Mouse (Mus musculus) forebrain, postnatal 0 days (tissue): Measurements from ENCODE around the gene Omt2b. TPM values are rescaled to one million over a fixed set of nuclear protein-coding genes. Genes with fewer than 3 reads are reported as not detected.
"Not testable (repeated sequence)": the region's sequence is repeated elsewhere in the genome, so short reads cannot be mapped to it uniquely, and the experiment has no call there.

Experiments used
- ATAC-seq: fragments of 200-750 bp; cut with Nextera tagmentation; 2 replicates; pipeline ENCODE4 v1.8.0; 2017; ENCODE audit warnings: mild to moderate bottlenecking, moderate library complexity
- DNase-seq: peaks from one replicate; pipeline ENCODE4 v3.0.0-alpha.2; 2015
- H3K27ac ChIP-seq: fragments of 300-500 bp; sonication (generic); 2 replicates; pipeline ENCODE4 v1.5.1; 2014; ENCODE audit warnings: low read depth, mild to moderate bottlenecking, antibody characterized with exemption, low read length, moderate library complexity, mixed read lengths
- H3K27me3 ChIP-seq: fragments of 300-500 bp; sonication (generic); 2 replicates; pipeline ENCODE4 v1.6.1; 2014; ENCODE audit warnings: mild to moderate bottlenecking, low read length, mixed read lengths; ENCODE audit not compliant: insufficient read depth
- H3K36me3 ChIP-seq: fragments of 300-500 bp; sonication (generic); 2 replicates; pipeline ENCODE4 v1.6.1; 2014; ENCODE audit warnings: mild to moderate bottlenecking, moderate library complexity; ENCODE audit not compliant: insufficient read depth
- H3K4me1 ChIP-seq: fragments of 300-500 bp; sonication (generic); 2 replicates; pipeline ENCODE4 v1.6.1; 2014; ENCODE audit warnings: antibody characterized with exemption; ENCODE audit not compliant: insufficient read depth
- H3K4me2 ChIP-seq: fragments of 300-500 bp; sonication (generic); 2 replicates; pipeline ENCODE4 v1.6.1; 2014; ENCODE audit warnings: low read depth, mild to moderate bottlenecking, moderate library complexity
- H3K4me3 ChIP-seq: fragments of 300-500 bp; sonication (generic); 2 replicates; pipeline ENCODE4 v1.5.1; 2014; ENCODE audit warnings: low read depth, low read length, mixed read lengths
- H3K9ac ChIP-seq: fragments of 300-500 bp; sonication (generic); 2 replicates; pipeline ENCODE4 v1.6.1; 2014; ENCODE audit warnings: mild to moderate bottlenecking
- H3K9me3 ChIP-seq: fragments of 300-500 bp; sonication (generic); 2 replicates; pipeline ENCODE4 v1.6.1; 2016; ENCODE audit warnings: low read length
- WGBS: fragments of 180-500 bp; shearing (Covaris S2); extraction: QIAGEN DNeasy Blood & Tissue Kit; methylation state at CpG from one replicate; pipeline ENCODE4 v1.1.7; 2014; 5-methylcytosine and 5-hydroxymethylcytosine counted together
- polyA plus RNA-seq: library from polyadenylated mRNA; unstranded; fragments of >200 nt; fragmentation: Nextera tagmentation; extraction: Ambion mirVana; gene quantifications from 2 replicates; pipeline ENCODE4 v1.2.1, GENCODE M21; 2015
- total RNA-seq: library from RNA; depleted of rRNA; stranded (reverse); fragments of >200 nt; gene quantifications from 2 replicates; pipeline ENCODE4 v1.2.3, GENCODE M21; 2014; rRNA removed

Gene Omt2b
- not detected in 2 replicates for total RNA-seq
- polyA plus RNA-seq = not detected in 2 replicates

- not testable (repeated sequence) for H3K9me3 ChIP-seq, H3K4me3 ChIP-seq, H3K27ac ChIP-seq, H3K9ac ChIP-seq, H3K27me3 ChIP-seq, DNase-seq, ATAC-seq, H3K4me1 ChIP-seq, H3K4me2 ChIP-seq, H3K36me3 ChIP-seq
- WGBS = 55% methylated on average over 1 of the region's 1 CpGs
Measured at GRCm38 (mm10) chr9:78327289-78327688, at the start of gene Omt2b. TSS of gene Omt2b (plus strand) at chr9:78327589.

- WGBS = 77% methylated on average over 4 of the region's 4 CpGs
- not testable (repeated sequence) for H3K9me3 ChIP-seq, H3K4me2 ChIP-seq, ATAC-seq, H3K36me3 ChIP-seq, H3K4me3 ChIP-seq, DNase-seq, H3K27ac ChIP-seq, H3K9ac ChIP-seq, H3K27me3 ChIP-seq, H3K4me1 ChIP-seq
Measured at GRCm38 (mm10) chr9:78282002-78282711, 45.2 kb upstream of the Omt2b start.

DNA sequence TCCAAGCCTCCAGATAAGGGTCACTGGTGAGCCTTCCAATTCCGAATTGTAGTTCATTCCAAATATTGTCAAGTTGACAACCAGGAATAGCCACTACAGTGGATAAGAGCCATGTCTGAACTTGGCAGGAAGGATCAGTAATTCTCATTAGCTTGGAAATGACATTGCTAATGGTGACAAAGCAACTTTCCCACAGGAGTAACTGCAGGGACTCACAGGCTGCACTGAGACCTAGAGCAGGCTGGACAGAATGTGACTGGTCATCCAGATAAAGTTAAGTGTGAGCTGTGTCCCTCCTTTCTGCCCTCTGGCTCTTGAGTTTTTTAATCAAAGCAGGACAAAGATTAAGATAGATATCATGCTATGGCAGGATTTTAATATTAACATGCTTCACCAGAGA is 38.3 kb upstream of the Omt2b start:
- DNase-seq, H3K27me3 ChIP-seq, H3K4me1 ChIP-seq, H3K9ac ChIP-seq, H3K36me3 ChIP-seq, H3K4me3 ChIP-seq, ATAC-seq, H3K4me2 ChIP-seq, H3K9me3 ChIP-seq, H3K27ac ChIP-seq: not testable (repeated sequence)
- 88% methylated on average over 1 of the region's 1 CpGs for WGBS

DNA sequence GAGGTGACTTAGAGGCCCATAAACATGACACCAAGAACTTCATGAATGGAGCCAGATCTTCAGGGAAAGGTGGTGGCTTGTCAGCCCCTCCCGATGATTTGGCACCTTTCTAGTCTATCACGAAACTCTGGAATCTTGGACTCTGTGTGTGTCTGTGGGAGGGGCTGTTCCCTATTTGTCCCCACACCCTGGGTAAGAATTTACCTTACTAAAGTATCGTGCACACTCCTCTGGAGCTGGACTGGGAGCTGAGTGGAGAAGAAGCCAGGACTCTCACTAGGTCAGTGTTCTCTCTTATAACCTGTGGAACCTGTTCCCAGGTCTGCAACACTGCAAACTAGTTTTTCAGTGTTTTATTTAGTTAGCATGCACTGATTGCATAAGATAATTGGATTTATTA is 37.7 kb upstream of the Omt2b start, which contains the start of gene Gm10639:
Gm10639 (plus strand) TSS at position 201 of the 400 bp plus-strand sequence.
- not testable (repeated sequence) for H3K36me3 ChIP-seq, H3K9me3 ChIP-seq, H3K27me3 ChIP-seq, H3K4me2 ChIP-seq, H3K4me3 ChIP-seq, H3K9ac ChIP-seq, H3K27ac ChIP-seq, H3K4me1 ChIP-seq, ATAC-seq, DNase-seq
- 94% methylated on average over 3 of the region's 3 CpGs for WGBS

DNA sequence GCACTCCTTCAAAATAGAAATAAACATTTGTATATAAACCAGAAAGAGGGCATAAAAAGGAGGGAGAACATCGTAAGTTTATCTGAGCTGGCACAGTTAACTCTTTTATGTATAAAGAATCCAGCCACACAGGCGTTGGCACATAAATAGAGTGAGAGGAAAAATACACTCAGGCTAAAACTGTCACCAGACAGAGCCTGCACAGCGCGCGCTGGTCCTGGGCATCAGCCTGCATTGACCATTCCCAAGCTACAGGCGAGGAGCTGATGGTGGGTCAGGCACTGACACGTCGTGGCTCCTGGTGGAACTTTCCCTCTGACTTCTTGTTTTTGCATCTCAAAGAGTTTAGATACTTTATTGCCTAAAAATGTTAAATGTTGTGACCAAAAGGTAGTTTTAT is 34.9 kb upstream of the Omt2b start:
- H3K27me3 ChIP-seq, H3K9ac ChIP-seq, H3K4me3 ChIP-seq, H3K36me3 ChIP-seq, DNase-seq, H3K9me3 ChIP-seq, H3K27ac ChIP-seq, H3K4me1 ChIP-seq, H3K4me2 ChIP-seq, ATAC-seq: not testable (repeated sequence)
- 89% methylated on average over 7 of the region's 8 CpGs for WGBS

- not testable (repeated sequence) for H3K36me3 ChIP-seq, DNase-seq, H3K4me2 ChIP-seq, H3K9me3 ChIP-seq, H3K4me3 ChIP-seq, H3K27ac ChIP-seq, ATAC-seq, H3K27me3 ChIP-seq, H3K9ac ChIP-seq, H3K4me1 ChIP-seq
- WGBS = 87% methylated on average over 1 of the region's 1 CpGs
Measured at GRCm38 (mm10) chr9:78293683-78294082, 33.7 kb upstream of the Omt2b start.

GRCm38 (mm10) chr9:78294781-78295180 is 32.6 kb upstream of the Omt2b start:
- not testable (repeated sequence) for H3K36me3 ChIP-seq, H3K4me2 ChIP-seq, H3K4me3 ChIP-seq, H3K4me1 ChIP-seq, H3K9me3 ChIP-seq, H3K9ac ChIP-seq, DNase-seq, H3K27ac ChIP-seq, H3K27me3 ChIP-seq, ATAC-seq
- 83% methylated on average over 4 of the region's 7 CpGs for WGBS
